Mouse (Mus musculus) stomach, postnatal 0 days (tissue): ENCODE measurements around the gene Ank2. TPM values are rescaled to one million over a fixed set of nuclear protein-coding genes. Genes with fewer than 3 reads are reported as not detected.
A peak's percentile ranks its signal among the peaks of the same experiment; 100 is the strongest.

ENCODE experiments used
- ATAC-seq: fragments of 200-750 bp; cut with Nextera tagmentation; 2 replicates; pipeline ENCODE4 v1.8.0; 2017; ENCODE audit not compliant: low FRiP score, low TSS enrichment
- DNase-seq: peaks from one replicate; pipeline ENCODE4 v3.0.0-alpha.2; 2016; ENCODE audit warnings: low spot score
- H3K27ac ChIP-seq: fragments of 300-500 bp; sonication (generic); replicated peaks from 2 replicates; pipeline ENCODE4 v1.5.1; 2014; ENCODE audit warnings: mild to moderate bottlenecking, control low read depth
- H3K27me3 ChIP-seq: fragments of 300-500 bp; sonication (generic); 2 replicates; pipeline ENCODE4 v1.6.1; 2014; ENCODE audit warnings: low read length; ENCODE audit not compliant: control insufficient read depth, insufficient read depth
- H3K36me3 ChIP-seq: fragments of 300-500 bp; sonication (generic); 2 replicates; pipeline ENCODE4 v1.6.1; 2014; ENCODE audit warnings: low read length, mixed read lengths; ENCODE audit not compliant: control insufficient read depth, insufficient read depth
- H3K4me1 ChIP-seq: fragments of 300-500 bp; sonication (generic); replicated peaks from 2 replicates; pipeline ENCODE4 v1.6.1; 2014; ENCODE audit warnings: antibody characterized with exemption; ENCODE audit not compliant: control insufficient read depth, insufficient read depth
- H3K4me2 ChIP-seq: fragments of 300-500 bp; sonication (generic); replicated peaks from 2 replicates; pipeline ENCODE4 v1.6.1; 2014; ENCODE audit warnings: low read depth, mild to moderate bottlenecking, control low read depth, moderate library complexity
- H3K4me3 ChIP-seq: fragments of 300-500 bp; sonication (generic); 2 replicates; pipeline ENCODE4 v1.5.1; 2014; ENCODE audit warnings: low read depth, low read length, control low read depth
- H3K9ac ChIP-seq: fragments of 300-500 bp; sonication (generic); 2 replicates; pipeline ENCODE4 v1.6.1; 2014; ENCODE audit warnings: mild to moderate bottlenecking, low read length, control low read depth, mixed read lengths
- H3K9me3 ChIP-seq: fragments of 300-500 bp; sonication (generic); 2 replicates; pipeline ENCODE4 v1.6.1; 2016; ENCODE audit warnings: low read length; ENCODE audit not compliant: control insufficient read depth
- CTCF ChIP-seq: IDR thresholded peaks from 2 replicates; pipeline ENCODE4 v1.5.1; 2016; ENCODE audit warnings: antibody characterized with exemption, low read depth, mild to moderate bottlenecking, moderate library complexity
- EP300 ChIP-seq: optimal IDR thresholded peaks from 2 replicates; pipeline ENCODE3; 2016; ENCODE audit warnings: antibody characterized with exemption
- WGBS: fragments of 180-500 bp; shearing (Covaris S2); extraction: QIAGEN DNeasy Blood & Tissue Kit; methylation state at CpG from one replicate; pipeline ENCODE4 v1.1.7; 2014; 5-methylcytosine and 5-hydroxymethylcytosine counted together
- polyA plus RNA-seq: library from polyadenylated mRNA; unstranded; fragments of >200 nt; fragmentation: Nextera tagmentation; extraction: Ambion mirVana; gene quantifications from 2 replicates; pipeline ENCODE4 v1.2.1, GENCODE M21; 2015

Ank2 gene
- polyA plus RNA-seq, 1 experiment from 2014 or later: 12.3 TPM

DNA sequence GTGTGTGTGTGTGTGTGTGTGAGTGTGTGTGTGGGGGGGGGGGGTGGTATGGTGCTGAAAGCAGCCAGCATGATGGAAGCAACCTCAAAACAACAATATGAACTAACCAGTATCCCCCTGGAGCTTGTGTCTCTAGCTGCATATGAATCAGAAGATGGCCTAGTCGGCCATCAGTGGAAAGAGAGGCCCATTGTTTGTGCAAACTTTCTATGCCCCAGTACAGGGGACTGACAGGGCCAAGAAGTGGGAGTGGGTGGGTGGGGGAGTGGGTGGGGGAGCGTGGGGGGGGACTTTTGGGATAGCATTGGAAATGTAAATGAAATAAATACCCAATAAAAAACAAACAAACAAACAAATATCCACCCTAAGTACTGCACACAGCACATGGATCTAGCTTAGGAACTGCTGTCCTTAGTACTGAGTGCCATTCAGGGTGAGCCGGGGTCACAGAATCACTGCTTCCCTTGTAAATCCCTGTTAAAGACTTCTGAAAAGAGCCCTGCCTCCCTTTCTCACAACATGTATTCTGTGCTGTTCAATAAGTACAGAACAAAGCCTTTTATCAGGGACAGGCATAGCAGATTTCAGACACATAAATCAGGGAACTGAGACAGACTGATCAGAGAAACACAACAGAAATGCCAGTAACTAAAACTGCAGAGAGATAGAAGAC lies 412.2 kb downstream of the Ank2 start:
- Histone ChIP-seq H3K9ac (no peak overlapping the region), H3K27me3 (no peaks in the 10 kb centered on the region), H3K36me3 (no peaks in the 10 kb centered on the region), H3K9me3 (no peaks in the 10 kb centered on the region), H3K27ac (no peak overlapping the region), H3K4me2 (no peak overlapping the region), H3K4me1 (no peaks in the 10 kb centered on the region), H3K4me3 (no peak overlapping the region)
- 62% methylated on average over 3 of the region's 3 CpGs for WGBS
- TF ChIP-seq CTCF (no peak), EP300 (no peak)
- ATAC-seq: no peak
- no peak for DNase-seq

DNA sequence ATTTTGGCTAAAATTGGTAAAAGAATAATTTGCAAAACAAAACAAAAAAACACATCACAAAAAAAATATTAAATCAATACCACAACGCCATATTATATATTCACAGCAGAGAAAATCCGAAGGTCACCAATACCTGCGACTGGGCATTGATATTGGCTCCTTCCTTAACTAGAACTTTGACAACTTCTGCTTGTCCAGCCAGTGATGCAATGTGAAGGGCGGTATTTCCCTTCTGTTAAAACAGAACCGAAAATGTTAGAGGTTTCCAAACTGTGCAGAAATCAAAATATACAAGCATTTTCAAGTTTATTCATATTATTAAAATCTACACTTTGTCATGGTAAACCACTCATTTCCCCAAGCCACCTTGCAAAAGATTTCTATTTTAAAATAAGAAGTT lies 421.8 kb downstream of the Ank2 start:
- H3K4me1 ChIP-seq: no peaks in the 10 kb centered on the region
- H3K4me3 ChIP-seq: no peak overlapping the region
- H3K36me3 ChIP-seq: no peaks in the 10 kb centered on the region
- no peak for ATAC-seq
- no peak overlapping the region for H3K4me2 ChIP-seq
- no peak overlapping the region for H3K9ac ChIP-seq
- TF ChIP-seq EP300: no peak
- WGBS: 88% methylated on average over 5 of the region's 5 CpGs
- no peak for DNase-seq
- no peaks in the 10 kb centered on the region for H3K9me3 ChIP-seq
- no peak overlapping the region for H3K27ac ChIP-seq
- H3K27me3 ChIP-seq: no peaks in the 10 kb centered on the region

DNA sequence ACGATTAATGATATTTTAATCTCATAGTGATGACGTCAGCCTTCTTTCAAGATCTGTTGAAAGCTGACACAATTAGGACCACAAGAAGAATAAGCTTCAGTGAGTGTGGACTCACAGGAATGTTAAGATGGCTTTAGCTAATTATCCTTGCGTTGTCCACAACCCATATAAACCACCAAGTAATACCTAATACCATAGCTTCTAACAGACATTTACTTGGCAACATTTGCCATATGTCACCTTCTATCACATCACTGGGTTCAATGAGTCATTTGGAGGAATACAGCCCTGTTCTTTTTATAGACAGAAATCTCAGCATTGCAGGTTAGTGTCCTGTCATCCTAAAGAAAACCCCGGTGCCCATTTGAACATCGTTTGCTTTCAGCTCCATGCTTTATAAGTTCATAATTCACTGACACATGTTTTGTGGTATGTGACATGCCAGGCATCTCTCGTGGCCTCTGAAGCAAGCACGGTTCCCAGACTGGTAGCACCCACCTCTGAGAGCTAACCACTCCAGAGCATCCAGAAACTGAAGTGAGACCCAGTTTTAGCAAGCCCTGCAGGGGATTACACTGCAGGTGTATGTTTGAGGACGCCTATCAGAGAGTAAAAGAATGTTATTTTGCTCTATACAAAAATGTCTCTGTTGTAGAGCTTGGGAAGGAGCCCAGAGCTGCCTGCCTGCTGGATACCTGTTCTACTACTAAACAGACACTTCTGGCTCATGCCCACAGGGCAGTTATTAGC lies 423.4 kb downstream of the Ank2 start:
- Histone ChIP-seq H3K27ac (no peak overlapping the region), H3K4me3 (no peak overlapping the region)
- TF ChIP-seq EP300 (no peak), CTCF (no peak)

DNA sequence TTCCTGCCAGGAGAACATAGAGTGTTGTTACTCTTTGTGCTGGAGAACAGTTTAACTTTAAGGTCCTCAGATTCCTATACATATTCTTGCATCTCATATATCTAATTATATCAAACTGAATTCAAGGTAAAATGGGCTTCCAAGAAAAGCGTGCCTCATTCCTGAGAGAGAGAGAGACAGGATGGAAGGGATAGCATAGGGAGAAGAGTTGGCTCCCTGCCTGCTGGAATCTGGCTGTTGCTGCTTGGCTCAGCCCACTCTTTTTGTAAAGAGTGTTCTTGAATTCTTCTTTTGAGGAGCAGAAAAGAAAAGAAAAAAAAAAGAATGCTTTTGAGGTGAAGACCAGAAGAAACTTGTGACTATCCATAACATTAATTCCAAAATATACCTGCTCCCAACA lies 427.7 kb downstream of the Ank2 start:
- H3K36me3 ChIP-seq: no peaks in the 10 kb centered on the region
- WGBS: 34% methylated on average over 1 of the region's 1 CpGs
- H3K4me3 ChIP-seq: no peak overlapping the region
- no peaks in the 10 kb centered on the region for H3K27me3 ChIP-seq
- ATAC-seq (no peak), DNase-seq (peak; percentile 16)
- no peak overlapping the region for H3K4me2 ChIP-seq
- no peak overlapping the region for H3K9ac ChIP-seq
- no peak for TF ChIP-seq CTCF
- TF ChIP-seq EP300: no peak
- no peaks in the 10 kb centered on the region for H3K9me3 ChIP-seq
- H3K4me1 ChIP-seq: no peaks in the 10 kb centered on the region
- no peak overlapping the region for H3K27ac ChIP-seq

More for the DNA sequence above, 423.4 kb downstream of the Ank2 start:
- DNase-seq (no peak), ATAC-seq (no peak)
- Histone ChIP-seq H3K36me3 (no peaks in the 10 kb centered on the region), H3K4me2 (no peak overlapping the region), H3K9ac (no peak overlapping the region), H3K27me3 (no peaks in the 10 kb centered on the region), H3K9me3 (no peaks in the 10 kb centered on the region), H3K4me1 (no peaks in the 10 kb centered on the region)
- 59% methylated on average over 8 of the region's 8 CpGs for WGBS

DNA sequence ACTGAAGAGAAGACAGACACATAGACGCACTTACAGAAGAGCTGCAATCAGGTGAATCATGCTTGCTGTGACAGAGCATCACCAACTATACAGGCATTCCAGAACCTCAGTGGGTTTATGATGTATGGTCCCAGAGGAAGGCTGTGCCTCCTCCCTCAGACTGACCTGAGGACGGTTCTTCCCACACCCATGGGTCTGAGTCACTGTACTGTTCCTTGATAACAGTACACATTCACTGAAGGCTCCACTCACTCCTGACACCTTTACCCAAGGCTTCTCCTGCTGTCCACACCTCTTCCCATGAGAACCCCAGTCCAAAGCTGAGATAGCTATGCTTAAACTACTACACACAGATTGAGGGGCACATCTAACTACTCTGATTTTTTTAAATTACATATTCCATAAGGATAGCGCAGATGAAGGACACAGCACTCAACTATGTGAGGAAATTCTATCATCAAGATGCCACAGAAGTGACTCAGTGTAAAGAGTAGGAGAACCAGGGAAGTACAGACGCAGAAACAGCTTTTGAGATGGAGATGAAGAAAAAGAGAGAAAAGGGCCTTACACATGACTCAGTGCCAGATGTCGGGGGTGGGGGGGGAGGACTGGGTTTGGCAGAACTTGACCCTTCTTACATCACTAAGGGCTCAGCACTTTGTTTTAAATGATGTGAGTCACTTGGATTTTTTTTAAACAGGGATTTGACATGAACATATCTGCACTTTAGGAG lies 435.3 kb downstream of the Ank2 start:
- Histone ChIP-seq H3K36me3 (no peaks in the 10 kb centered on the region), H3K9me3 (no peaks in the 10 kb centered on the region), H3K4me1 (no peaks in the 10 kb centered on the region), H3K4me3 (no peak overlapping the region), H3K27ac (no peak overlapping the region), H3K4me2 (no peak overlapping the region), H3K27me3 (no peaks in the 10 kb centered on the region), H3K9ac (no peak overlapping the region)
- peak; percentile 17 for DNase-seq
- no peak; the same call in 1 of the 2 replicates for ATAC-seq
- 53% methylated on average over 5 of the region's 5 CpGs for WGBS
- no peak for TF ChIP-seq CTCF

DNA sequence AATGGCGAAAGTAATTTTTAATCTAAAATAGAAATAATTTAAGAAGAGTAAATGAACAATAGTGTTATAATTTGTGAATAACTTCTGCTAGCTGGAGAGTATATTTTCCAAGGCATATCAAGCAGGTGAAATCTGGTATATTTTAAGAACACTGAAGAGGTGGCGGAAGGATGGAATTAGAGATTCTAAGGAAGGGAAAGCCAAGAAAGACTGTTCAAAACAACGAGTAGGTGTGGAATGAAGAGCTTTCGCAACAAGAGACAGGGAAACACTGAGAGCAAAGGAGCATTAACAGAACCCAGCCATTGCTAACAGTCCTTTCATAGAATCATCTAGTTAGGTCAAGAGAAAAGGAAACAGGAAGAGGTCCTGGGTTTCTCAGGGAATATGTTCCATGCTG lies 439.5 kb downstream of the Ank2 start:
- H3K36me3 ChIP-seq: no peaks in the 10 kb centered on the region
- no peaks in the 10 kb centered on the region for H3K27me3 ChIP-seq
- ATAC-seq (no peak), DNase-seq (no peak)
- TF ChIP-seq EP300 (no peak), CTCF (no peak)
- no peak overlapping the region for H3K9ac ChIP-seq
- no peak overlapping the region for H3K4me2 ChIP-seq
- no peak overlapping the region for H3K27ac ChIP-seq
- WGBS: 91% methylated on average over 4 of the region's 4 CpGs
- H3K9me3 ChIP-seq: no peaks in the 10 kb centered on the region
- no peak overlapping the region for H3K4me3 ChIP-seq
- no peaks in the 10 kb centered on the region for H3K4me1 ChIP-seq
